Mouse (Mus musculus) kidney, embryonic 15.5 days (tissue): ENCODE measurements around the gene Dnajc16. TPM values are rescaled to one million over a fixed set of nuclear protein-coding genes. Genes with fewer than 3 reads are reported as not detected.

Experiments used
- ATAC-seq: fragments of 200-750 bp; cut with Nextera tagmentation; replicated peaks from 2 replicates; pipeline ENCODE4 v1.8.0; 2017; ENCODE audit warnings: moderate TSS enrichment; ENCODE audit not compliant: low FRiP score
- H3K27ac ChIP-seq: fragments of 300-500 bp; sonication (generic); 2 replicates; pipeline ENCODE4 v1.5.1; 2015; ENCODE audit warnings: mild to moderate bottlenecking, inconsistent platforms
- H3K27me3 ChIP-seq: fragments of 300-500 bp; sonication (generic); 2 replicates; pipeline ENCODE4 v1.6.1; 2015; ENCODE audit warnings: inconsistent platforms
- H3K36me3 ChIP-seq: fragments of 300-500 bp; sonication (generic); 2 replicates; pipeline ENCODE4 v1.6.1; 2015; ENCODE audit warnings: inconsistent platforms
- H3K4me1 ChIP-seq: fragments of 300-500 bp; sonication (generic); 2 replicates; pipeline ENCODE4 v1.6.1; 2015; ENCODE audit warnings: inconsistent platforms
- H3K4me2 ChIP-seq: fragments of 300-500 bp; sonication (generic); 2 replicates; pipeline ENCODE4 v1.6.1; 2015; ENCODE audit warnings: moderate library complexity, mild to moderate bottlenecking, inconsistent platforms
- H3K4me3 ChIP-seq: fragments of 300-500 bp; sonication (generic); replicated peaks from 2 replicates; pipeline ENCODE4 v1.5.1; 2015; ENCODE audit warnings: mild to moderate bottlenecking, inconsistent platforms
- H3K9ac ChIP-seq: fragments of 300-500 bp; sonication (generic); 2 replicates; pipeline ENCODE4 v1.6.1; 2015; ENCODE audit warnings: mild to moderate bottlenecking, inconsistent platforms
- H3K9me3 ChIP-seq: fragments of 300-500 bp; sonication (generic); replicated peaks from 2 replicates; pipeline ENCODE4 v1.6.1; 2016; ENCODE audit warnings: inconsistent platforms
- WGBS: fragments of 180-500 bp; shearing (Covaris S2); methylation state at CpG from one replicate; pipeline ENCODE4 v1.1.7; 2015; ENCODE audit warnings: mixed read lengths; 5-methylcytosine and 5-hydroxymethylcytosine counted together
- polyA plus RNA-seq: library from polyadenylated mRNA; unstranded; fragments of >200 nt; fragmentation: Nextera tagmentation; extraction: Ambion mirVana; gene quantifications from 2 replicates; pipeline ENCODE4 v1.2.1, GENCODE M21; 2015

The Dnajc16 gene
- polyA plus RNA-seq, 1 experiment from 2014 or later: 5.2 TPM

GRCm38 (mm10) chr4:141817706-141818105 lies 27.0 kb upstream of the Dnajc16 start:
- Histone ChIP-seq H3K9ac (no peak overlapping the region), H3K27me3 (no peaks in the 10 kb centered on the region), H3K36me3 (peaks cover 35% of the 10 kb centered on the region), H3K27ac (no peak overlapping the region), H3K9me3 (no peaks in the 10 kb centered on the region), H3K4me2 (no peak overlapping the region), H3K4me3 (no peak overlapping the region), H3K4me1 (peaks cover 6% of the 10 kb centered on the region; the same call in 1 of the 2 replicates)
- ATAC-seq: no peak
- WGBS: 74% methylated on average over 10 of the region's 10 CpGs

GRCm38 (mm10) chr4:141816776-141817655 lies 26.3 kb upstream of the Dnajc16 start:
- ATAC-seq: no peak
- 55% methylated on average over 14 of the region's 14 CpGs for WGBS
- Histone ChIP-seq H3K27ac (no peak overlapping the region), H3K4me1 (peaks cover 6% of the 10 kb centered on the region; the same call in 1 of the 2 replicates), H3K4me3 (no peak overlapping the region), H3K9me3 (no peaks in the 10 kb centered on the region), H3K36me3 (peaks cover 42% of the 10 kb centered on the region), H3K4me2 (no peak overlapping the region), H3K9ac (no peak overlapping the region), H3K27me3 (no peaks in the 10 kb centered on the region)

- H3K4me2 ChIP-seq: no peak overlapping the region
- no peak overlapping the region for H3K4me3 ChIP-seq
- H3K9ac ChIP-seq: no peak overlapping the region
- H3K27me3 ChIP-seq: no peaks in the 10 kb centered on the region
- H3K27ac ChIP-seq: no peak overlapping the region
- H3K36me3 ChIP-seq: peaks cover 49% of the 10 kb centered on the region
- no peak for ATAC-seq
- WGBS: 85% methylated on average over 7 of the region's 7 CpGs
- no peaks in the 10 kb centered on the region for H3K9me3 ChIP-seq
- H3K4me1 ChIP-seq: peaks cover 6% of the 10 kb centered on the region; the same call in 1 of the 2 replicates
These were observed 25.5 kb upstream of the Dnajc16 start for GRCm38 (mm10) chr4:141816267-141816666.

GRCm38 (mm10) chr4:141811375-141811774 lies 20.6 kb upstream of the Dnajc16 start:
- no peaks in the 10 kb centered on the region for H3K9me3 ChIP-seq
- no peak for ATAC-seq
- peaks cover 98% of the 10 kb centered on the region for H3K36me3 ChIP-seq
- H3K4me3 ChIP-seq: no peak overlapping the region
- H3K27me3 ChIP-seq: no peaks in the 10 kb centered on the region
- H3K4me2 ChIP-seq: no peak overlapping the region
- H3K27ac ChIP-seq: no peak overlapping the region
- H3K4me1 ChIP-seq: no peaks in the 10 kb centered on the region
- H3K9ac ChIP-seq: no peak overlapping the region
- 93% methylated on average over 7 of the region's 7 CpGs for WGBS

- peaks cover 99% of the 10 kb centered on the region for H3K36me3 ChIP-seq
- WGBS: 93% methylated on average over 2 of the region's 2 CpGs
These were observed 20.2 kb upstream of the Dnajc16 start for GRCm38 (mm10) chr4:141810975-141811374.

GRCm38 (mm10) chr4:141809850-141810464 lies 19.2 kb upstream of the Dnajc16 start:
- Histone ChIP-seq H3K36me3 (peaks cover 100% of the 10 kb centered on the region), H3K9me3 (no peaks in the 10 kb centered on the region), H3K4me3 (no peak overlapping the region), H3K4me1 (no peaks in the 10 kb centered on the region), H3K27me3 (no peaks in the 10 kb centered on the region), H3K9ac (no peak overlapping the region), H3K4me2 (no peak overlapping the region), H3K27ac (no peak overlapping the region)
- ATAC-seq: no peak
- WGBS: 81% methylated on average over 8 of the region's 8 CpGs

More at GRCm38 (mm10) chr4:141810975-141811374, 20.2 kb upstream of the Dnajc16 start:
- Histone ChIP-seq H3K4me1 (no peaks in the 10 kb centered on the region), H3K27ac (no peak overlapping the region), H3K27me3 (no peaks in the 10 kb centered on the region), H3K4me2 (no peak overlapping the region), H3K9me3 (no peaks in the 10 kb centered on the region), H3K9ac (no peak overlapping the region), H3K4me3 (no peak overlapping the region)
- ATAC-seq: no peak

GRCm38 (mm10) chr4:141805886-141806285 lies 15.2 kb upstream of the Dnajc16 start:
- Histone ChIP-seq H3K4me3 (no peak overlapping the region), H3K4me2 (no peak overlapping the region), H3K27me3 (no peaks in the 10 kb centered on the region), H3K36me3 (peaks cover 83% of the 10 kb centered on the region), H3K9ac (no peak overlapping the region), H3K9me3 (no peaks in the 10 kb centered on the region), H3K27ac (no peak overlapping the region), H3K4me1 (no peaks in the 10 kb centered on the region)
- WGBS: 95% methylated on average over 8 of the region's 8 CpGs
- no peak for ATAC-seq

GRCm38 (mm10) chr4:141804105-141804504 lies 13.4 kb upstream of the Dnajc16 start:
- peaks cover 65% of the 10 kb centered on the region for H3K36me3 ChIP-seq
- H3K9ac ChIP-seq: no peak overlapping the region
- H3K27me3 ChIP-seq: no peaks in the 10 kb centered on the region
- H3K27ac ChIP-seq: no peak overlapping the region
- H3K4me2 ChIP-seq: no peak overlapping the region
- H3K9me3 ChIP-seq: no peaks in the 10 kb centered on the region
- no peak for ATAC-seq
- no peak overlapping the region for H3K4me3 ChIP-seq
- no peaks in the 10 kb centered on the region for H3K4me1 ChIP-seq
- 89% methylated on average over 4 of the region's 4 CpGs for WGBS

- WGBS: 93% methylated on average over 5 of the region's 5 CpGs
These were observed 6.8 kb upstream of the Dnajc16 start for GRCm38 (mm10) chr4:141797545-141797944.

GRCm38 (mm10) chr4:141796954-141797353 lies 6.2 kb upstream of the Dnajc16 start:
- H3K27ac ChIP-seq: no peak overlapping the region
- no peak for ATAC-seq
- H3K4me3 ChIP-seq: no peak overlapping the region
- H3K36me3 ChIP-seq: peaks cover 29% of the 10 kb centered on the region
- no peak overlapping the region for H3K9ac ChIP-seq
- 82% methylated on average over 4 of the region's 4 CpGs for WGBS
- peaks cover 32% of the 10 kb centered on the region for H3K4me1 ChIP-seq
- H3K4me2 ChIP-seq: no peak overlapping the region
- H3K27me3 ChIP-seq: no peaks in the 10 kb centered on the region
- H3K9me3 ChIP-seq: no peaks in the 10 kb centered on the region

More at GRCm38 (mm10) chr4:141797545-141797944, 6.8 kb upstream of the Dnajc16 start:
- H3K4me1 ChIP-seq: peaks cover 31% of the 10 kb centered on the region
- H3K9ac ChIP-seq: no peak overlapping the region
- no peak for ATAC-seq
- no peaks in the 10 kb centered on the region for H3K27me3 ChIP-seq
- H3K27ac ChIP-seq: no peak overlapping the region
- no peak overlapping the region for H3K4me2 ChIP-seq
- H3K36me3 ChIP-seq: peaks cover 29% of the 10 kb centered on the region
- H3K9me3 ChIP-seq: no peaks in the 10 kb centered on the region
- H3K4me3 ChIP-seq: no peak overlapping the region

- ATAC-seq: no peak
- H3K4me3 ChIP-seq: no peak overlapping the region
- no peak overlapping the region for H3K27ac ChIP-seq
- no peaks in the 10 kb centered on the region for H3K27me3 ChIP-seq
- WGBS: 78% methylated on average over 7 of the region's 7 CpGs
- no peak overlapping the region for H3K9ac ChIP-seq
- H3K36me3 ChIP-seq: peaks cover 29% of the 10 kb centered on the region
- H3K4me2 ChIP-seq: no peak overlapping the region
- H3K9me3 ChIP-seq: no peaks in the 10 kb centered on the region
- peaks cover 34% of the 10 kb centered on the region for H3K4me1 ChIP-seq
These were observed 5.6 kb upstream of the Dnajc16 start for GRCm38 (mm10) chr4:141796356-141796755.

- Histone ChIP-seq H3K4me3 (peak overlapping the region; percentile 78), H3K4me2 (peak overlapping the region; percentile 62), H3K4me1 (peaks cover 44% of the 10 kb centered on the region), H3K9me3 (no peaks in the 10 kb centered on the region), H3K27me3 (no peaks in the 10 kb centered on the region), H3K27ac (peak overlapping the region; percentile 99), H3K9ac (peak overlapping the region; percentile 67), H3K36me3 (peaks cover 29% of the 10 kb centered on the region)
- WGBS: 8% methylated on average over 5 of the region's 5 CpGs
- ATAC-seq: no peak
These were observed 3.4 kb upstream of the Dnajc16 start for GRCm38 (mm10) chr4:141794152-141794535.
